Mouse (Mus musculus) spleen, postnatal 14 days (tissue): ENCODE measurements around the gene Eras.
"Not testable (repeated sequence)": the region's sequence is repeated elsewhere in the genome, so short reads cannot be mapped to it uniquely, and the experiment has no call there.

Experiments used
- DNase-seq, 2 experiments: peaks; one replicate each; pipeline ENCODE4 v3.0.0; 2021 to 2022; ENCODE audit warnings: low spot score in 2 of 2

Gene Eras

GRCm38 (mm10) chrX:7910473-7910872 is 17.9 kb downstream of the Eras start:
- DNase-seq, result no peak

DNA sequence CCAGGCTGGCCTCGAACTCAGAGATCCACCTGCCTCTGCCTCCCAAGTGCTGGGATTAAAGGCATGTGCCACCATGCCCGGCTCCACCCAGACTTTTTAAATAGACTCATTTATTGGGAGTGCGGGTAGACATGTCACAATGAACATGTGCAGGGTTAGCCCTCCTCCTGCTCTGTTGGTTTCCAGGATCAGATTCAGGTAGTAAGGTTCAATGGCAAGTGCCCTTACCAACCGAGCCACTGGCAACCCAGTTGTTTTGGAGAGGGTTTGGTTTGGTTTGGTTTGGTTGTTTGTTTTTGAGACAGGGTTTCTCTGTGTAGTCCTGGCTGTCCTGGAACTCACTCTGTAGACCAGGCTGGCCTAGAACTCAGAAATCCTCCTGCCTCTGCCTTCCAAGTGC is 19.2 kb downstream of the Eras start, which contains the start of gene Gm10490:
TSS of gene Gm10490 (plus strand) at position 301 of the 400 bp plus-strand sequence.
- DNase-seq, result not testable (repeated sequence)

DNA sequence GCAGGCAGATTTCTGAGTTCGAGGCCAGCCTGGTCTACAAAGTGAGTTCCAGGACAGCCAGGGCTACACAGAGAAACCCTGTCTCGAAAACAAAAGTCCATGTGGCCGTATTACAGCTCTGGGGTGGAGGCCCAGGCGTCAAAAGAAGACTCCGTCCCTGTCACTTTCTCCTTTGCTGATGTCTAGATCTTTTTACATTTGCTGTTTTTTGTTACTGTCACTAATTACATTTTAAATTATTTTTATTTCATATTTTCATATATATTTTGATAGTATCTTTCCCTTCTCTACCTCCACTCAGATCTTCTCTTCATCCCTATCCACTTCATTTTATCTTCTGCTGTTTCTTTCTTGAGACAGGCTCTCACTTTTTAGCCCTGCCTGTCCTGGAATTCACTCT is 20.7 kb downstream of the Eras start, which contains the start of gene Gm10491:
TSS of gene Gm10491 (minus strand) at position 101 of the 400 bp plus-strand sequence.
- no peak for DNase-seq

- DNase-seq, result no peak
Observed at GRCm38 (mm10) chrX:7904441-7904840, 24.0 kb downstream of the Eras start.

DNA sequence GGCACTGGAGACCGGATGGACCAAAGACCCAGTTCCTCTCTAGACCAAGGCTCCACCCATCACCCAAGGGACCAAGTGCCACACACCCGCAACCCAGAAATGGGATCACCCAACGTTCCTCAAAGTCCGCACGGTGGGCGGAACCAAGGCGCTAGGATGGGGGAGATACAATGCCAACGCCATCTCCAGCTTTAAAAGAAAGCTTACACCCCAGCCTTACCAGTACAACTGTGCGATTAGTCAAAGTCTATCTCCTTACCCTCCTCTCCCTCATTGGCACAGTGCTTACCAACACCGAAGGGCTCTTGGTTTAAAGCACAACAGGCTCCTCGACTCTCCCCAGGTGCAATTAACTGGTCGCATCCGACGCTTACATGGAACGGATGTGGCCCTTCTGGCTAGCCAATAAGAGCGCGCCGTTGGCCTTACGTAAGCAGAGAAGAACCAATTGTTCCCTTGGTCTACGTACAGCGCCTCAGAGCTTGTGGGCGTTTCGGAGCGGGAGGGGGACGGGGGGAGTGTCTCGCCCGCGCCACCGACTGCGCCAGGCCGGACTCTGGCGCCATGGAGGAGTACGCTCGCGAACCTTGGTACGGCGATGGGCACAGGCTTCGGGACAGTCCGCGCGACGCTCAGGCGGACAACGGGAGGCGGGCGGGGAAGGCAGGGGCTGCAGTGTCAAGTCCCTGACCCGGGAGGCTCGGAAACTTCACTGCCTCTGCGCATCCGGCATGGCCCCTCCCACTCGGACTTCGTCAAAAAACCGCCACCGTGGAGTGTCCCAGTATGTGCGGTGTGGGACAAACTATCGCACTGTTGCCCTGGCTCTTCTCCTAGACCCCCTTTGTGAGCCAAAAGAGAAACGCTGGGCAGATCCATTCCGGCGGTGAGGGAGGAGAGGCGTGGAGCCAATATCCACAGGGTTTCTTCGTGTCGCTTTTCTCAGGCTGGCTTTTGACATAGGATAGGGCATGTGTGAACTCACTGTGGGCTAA is 29.2 kb downstream of the Eras start, which contains the start of the genes Pqbp1 and Timm17b:
TSS of gene Pqbp1 (minus strand) at position 390 of the 995 bp plus-strand sequence.
TSS of gene Timm17b (plus strand) at position 478 of the 995 bp plus-strand sequence.
- peak; percentile 70 to 74 for DNase-seq

DNA sequence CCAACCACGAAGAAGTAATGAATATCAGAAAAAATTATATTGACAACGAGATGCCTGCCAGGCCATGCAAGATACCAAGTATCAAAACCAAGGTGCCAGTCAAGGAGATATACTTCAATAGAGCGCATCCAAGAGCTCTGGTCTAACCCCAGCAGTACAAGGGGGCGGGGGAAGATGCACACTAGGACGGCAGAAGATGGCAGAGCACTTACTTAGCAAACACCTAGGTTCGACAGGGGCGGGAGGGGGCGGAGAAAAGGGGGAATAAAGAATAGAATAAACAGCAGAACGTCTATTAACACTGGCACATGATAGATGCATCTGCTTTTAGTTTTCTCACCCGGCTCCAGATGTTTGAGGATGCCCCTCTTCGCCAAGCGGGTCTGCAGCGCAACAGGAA is 30.2 kb downstream of the Eras start:
- no peak for DNase-seq

DNA sequence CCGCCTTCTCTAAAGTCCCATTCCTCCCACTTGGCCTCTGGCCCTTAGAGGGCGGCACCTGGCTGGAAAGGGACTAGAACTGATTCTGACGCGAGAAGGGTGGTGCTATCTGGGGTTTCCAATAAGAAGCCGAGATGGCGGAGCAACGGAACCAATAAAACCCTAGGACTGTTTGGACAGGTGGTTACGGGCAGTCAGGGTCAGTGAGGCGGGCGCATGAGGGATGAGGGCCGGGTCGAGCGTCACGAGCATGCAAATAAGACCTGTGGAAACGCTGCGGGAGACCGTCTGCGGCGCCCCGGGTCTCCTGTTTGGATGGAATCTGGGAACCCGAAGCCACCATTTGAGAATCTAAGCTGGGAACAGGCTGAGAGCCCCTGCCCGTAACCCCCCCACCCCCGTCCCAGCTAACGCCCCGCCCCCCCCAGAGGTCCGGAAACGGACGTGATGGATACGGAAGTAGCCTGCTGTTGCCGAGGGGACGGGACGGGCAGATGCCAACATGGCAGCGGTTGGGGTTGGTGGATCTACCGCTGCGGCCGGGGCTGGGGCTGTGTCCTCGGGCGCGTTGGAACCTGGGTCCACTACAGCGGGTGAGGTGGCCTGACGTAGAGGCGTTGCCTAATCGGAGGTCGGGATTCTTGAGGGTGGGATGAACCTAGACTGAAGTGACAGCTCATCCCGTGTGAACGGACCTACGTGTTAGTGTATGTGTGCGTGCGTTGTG is 44.4 kb downstream of the Eras start, which contains the start of gene Slc35a2:
TSS of gene Slc35a2 (plus strand) at position 188 of the 727 bp plus-strand sequence.
- peak; percentile 30 to 53 for DNase-seq

DNA sequence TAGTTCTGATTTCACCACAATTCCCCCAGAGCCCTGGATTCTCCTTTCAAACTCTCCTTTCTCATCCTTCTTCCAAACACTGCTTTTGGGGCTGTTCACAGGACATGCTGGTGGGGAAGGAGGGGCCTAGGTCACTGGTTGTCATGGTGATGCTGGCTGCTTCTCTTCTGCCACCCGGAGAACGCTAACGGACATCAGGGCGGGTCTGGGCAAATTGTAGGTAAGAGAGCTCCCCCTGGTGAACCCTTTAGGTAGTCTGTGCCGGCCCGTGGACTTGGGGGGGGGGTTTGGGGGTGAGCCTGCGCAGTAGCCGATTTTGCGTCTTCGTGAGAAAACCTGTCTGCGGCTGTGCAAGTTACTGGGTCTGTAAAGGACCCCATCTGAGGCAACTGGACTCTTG is 48.6 kb downstream of the Eras start:
- DNase-seq, result peak; percentile 18 to 50

DNA sequence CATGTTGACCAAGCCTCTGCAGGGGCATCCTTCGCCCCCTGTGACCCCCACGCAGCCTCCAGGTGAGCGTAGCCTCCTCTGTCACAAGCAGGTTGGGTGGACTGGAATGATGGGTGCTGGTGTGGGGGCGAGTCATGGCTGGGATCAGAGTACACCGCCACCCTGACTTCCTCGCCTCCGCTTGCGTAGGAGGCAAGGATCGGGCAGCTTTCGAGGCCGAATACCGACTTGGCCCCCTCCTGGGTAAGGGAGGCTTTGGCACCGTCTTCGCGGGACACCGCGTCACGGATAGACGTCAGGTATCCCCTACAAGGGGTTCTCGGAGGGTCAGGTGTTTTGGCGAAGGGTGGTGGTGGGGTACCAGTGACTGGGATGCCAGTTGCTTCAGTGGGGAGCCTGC is 49.9 kb downstream of the Eras start:
- DNase-seq, result no peak

- DNase-seq, result peak; percentile 64 to 74
Observed at GRCm38 (mm10) chrX:7878007-7878419, 50.4 kb downstream of the Eras start, which contains the start of gene Pim2. Gene Pim2 (plus strand): TSS chrX:7878262.
